Mouse (Mus musculus): ENCODE results near the gene Tmem163. TPM values are rescaled to one million over a fixed set of nuclear protein-coding genes. Genes with fewer than 3 reads are reported as not detected.

Gene Tmem163
- polyA plus RNA-seq, 1 experiment from 2014 or later = 50.5 TPM

DNA sequence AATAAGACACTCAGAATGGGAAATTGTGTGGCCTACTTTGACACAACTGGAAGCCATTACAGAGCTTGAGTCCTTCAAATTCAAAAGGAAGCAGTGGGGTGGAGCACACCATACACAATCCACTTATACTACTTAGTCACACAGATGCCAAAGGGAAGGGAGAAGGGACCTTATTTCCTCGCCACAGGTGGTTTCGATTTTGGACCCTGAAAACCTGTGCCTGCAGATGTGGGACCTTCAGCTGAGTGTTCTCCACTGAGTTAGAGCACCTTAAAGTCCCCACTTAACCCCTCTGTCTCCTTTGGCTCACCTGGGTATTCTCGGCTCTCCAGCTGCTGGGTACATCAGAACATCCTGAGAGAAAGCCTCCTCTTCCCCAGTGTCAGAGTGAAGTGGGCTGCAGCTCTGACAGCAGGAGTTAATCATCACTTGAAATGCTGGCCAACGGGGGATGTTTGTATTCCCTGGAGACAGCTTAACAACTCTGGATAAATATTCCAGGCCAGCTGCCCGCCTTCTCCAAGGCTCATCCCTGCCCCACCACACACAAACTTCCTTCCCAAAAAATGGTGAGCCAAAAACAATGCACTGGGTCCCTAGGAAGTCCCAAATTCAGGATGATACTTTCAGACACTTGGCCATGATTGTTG is 234.4 kb downstream of the Tmem163 start:
- no peaks in the 10 kb centered on the region for H3K4me1 ChIP-seq (ENCODE audit: control insufficient read depth, insufficient read depth, low read depth, low read length)
- 49% methylated on average over 5 of the region's 5 CpGs for WGBS
- peaks cover 16% of the 10 kb centered on the region for H3K36me3 ChIP-seq (ENCODE audit: control insufficient read depth, insufficient read depth, low read length)
- H3K4me2 ChIP-seq (ENCODE audit: low read length) = no peak overlapping the region
- peaks cover 4% of the 10 kb centered on the region for H3K9me3 ChIP-seq (ENCODE audit: control insufficient read depth, low read length)
- no peaks in the 10 kb centered on the region for H3K27me3 ChIP-seq (replicated peaks; ENCODE audit: control insufficient read depth, insufficient read depth, low read length)
- no peak for ATAC-seq
- no peak overlapping the region for H3K27ac ChIP-seq (ENCODE audit: low read depth, low read length)
- no peak overlapping the region for H3K4me3 ChIP-seq (ENCODE audit: low read length)
- H3K9ac ChIP-seq (ENCODE audit: low read depth, low read length) = no peak overlapping the region

DNA sequence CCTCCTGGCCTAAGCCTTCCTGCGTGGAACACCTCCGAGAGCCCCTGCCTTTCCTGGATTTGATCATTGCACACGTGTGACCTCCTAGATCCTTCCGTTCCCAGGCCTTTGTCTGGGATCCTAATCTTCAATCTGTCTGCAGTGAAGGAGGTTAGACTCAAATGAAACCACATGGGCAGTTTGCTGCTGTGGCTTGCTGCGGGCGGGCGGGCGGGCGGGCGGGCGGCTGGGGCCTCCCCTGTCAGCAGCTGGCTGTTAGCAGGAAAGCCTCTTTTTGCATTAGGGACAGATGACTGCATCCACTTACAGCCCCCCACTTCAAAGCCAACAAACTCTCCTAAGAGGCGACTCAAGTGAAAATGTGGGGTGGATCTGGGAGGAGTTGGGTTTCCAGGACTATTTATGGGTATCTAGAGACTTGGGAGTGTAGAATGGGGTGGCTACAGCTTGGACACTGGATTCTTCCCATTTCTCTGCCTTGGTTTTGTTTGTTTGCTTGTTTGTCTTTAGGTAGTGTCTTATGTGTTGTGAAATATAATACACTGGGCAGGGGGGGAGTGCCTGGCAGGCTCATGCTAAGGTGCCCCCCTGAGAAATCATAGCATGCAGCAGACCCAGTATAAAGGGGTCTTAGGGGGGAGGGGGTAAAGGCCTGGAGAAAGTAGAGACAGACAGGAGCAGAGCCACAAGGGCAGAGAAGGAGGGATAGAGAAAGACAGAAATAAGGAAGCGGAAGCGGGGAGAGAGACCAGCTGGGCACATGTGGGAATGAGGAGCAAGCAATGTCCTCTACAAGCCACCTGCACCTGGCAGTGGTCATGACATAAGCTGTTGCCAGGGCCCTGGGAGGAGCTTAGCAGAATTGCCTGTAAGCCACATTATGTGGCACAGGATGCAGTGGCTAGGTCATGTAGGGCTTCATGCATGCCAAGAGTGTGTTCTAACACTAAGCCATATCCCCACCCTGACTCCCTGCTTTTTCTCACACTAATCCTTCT is 236.2 kb downstream of the Tmem163 start:
- 0 out of 2 replicates have a peak, but pooled peaks have one; percentile 28 for ATAC-seq
- Histone ChIP-seq H3K27ac (ENCODE audit: low read depth, low read length) (no peak overlapping the region), H3K9me3 (ENCODE audit: control insufficient read depth, low read length) (no peaks in the 10 kb centered on the region), H3K9ac (ENCODE audit: low read depth, low read length) (no peak overlapping the region), H3K36me3 (ENCODE audit: control insufficient read depth, insufficient read depth, low read length) (peaks cover 10% of the 10 kb centered on the region), H3K27me3 (replicated peaks; ENCODE audit: control insufficient read depth, insufficient read depth, low read length) (no peaks in the 10 kb centered on the region), H3K4me1 (ENCODE audit: control insufficient read depth, insufficient read depth, low read depth, low read length) (no peaks in the 10 kb centered on the region), H3K4me3 (ENCODE audit: low read length) (no peak overlapping the region), H3K4me2 (ENCODE audit: low read length) (no peak overlapping the region)
- WGBS = 34% methylated on average over 14 of the region's 14 CpGs

DNA sequence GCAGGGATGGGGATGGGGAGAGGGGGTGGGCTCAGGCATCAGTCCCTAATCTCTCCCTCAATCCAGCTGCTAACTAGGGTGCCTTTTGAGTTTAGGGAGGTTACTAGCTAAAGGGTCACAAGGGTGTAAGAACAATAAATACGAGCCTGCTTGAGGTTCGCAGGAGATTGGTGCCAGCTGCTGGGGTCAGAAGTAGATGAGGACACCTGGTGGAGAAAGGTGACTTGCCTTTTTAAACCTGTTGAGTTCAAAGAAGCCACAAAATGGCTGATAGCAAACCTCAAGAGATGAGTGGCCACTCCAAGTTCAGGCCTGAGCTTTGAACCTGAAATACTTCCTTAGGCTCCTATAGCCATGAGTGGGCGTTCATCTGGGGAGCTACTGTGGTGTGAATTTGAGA is 237.6 kb downstream of the Tmem163 start:
- no peak overlapping the region for H3K4me3 ChIP-seq (ENCODE audit: low read length)
- no peak for ATAC-seq
- H3K27me3 ChIP-seq (replicated peaks; ENCODE audit: control insufficient read depth, insufficient read depth, low read length) = no peaks in the 10 kb centered on the region
- no peaks in the 10 kb centered on the region for H3K9me3 ChIP-seq (ENCODE audit: control insufficient read depth, low read length)
- H3K27ac ChIP-seq (ENCODE audit: low read depth, low read length) = no peak overlapping the region
- WGBS = 80% methylated on average over 3 of the region's 3 CpGs
- H3K9ac ChIP-seq (ENCODE audit: low read depth, low read length) = no peak overlapping the region
- no peaks in the 10 kb centered on the region for H3K4me1 ChIP-seq (ENCODE audit: control insufficient read depth, insufficient read depth, low read depth, low read length)
- H3K36me3 ChIP-seq (ENCODE audit: control insufficient read depth, insufficient read depth, low read length) = 0 out of 2 replicates have a peak, but pooled peaks cover 2% of the 10 kb centered on the region
- H3K4me2 ChIP-seq (ENCODE audit: low read length) = no peak overlapping the region

DNA sequence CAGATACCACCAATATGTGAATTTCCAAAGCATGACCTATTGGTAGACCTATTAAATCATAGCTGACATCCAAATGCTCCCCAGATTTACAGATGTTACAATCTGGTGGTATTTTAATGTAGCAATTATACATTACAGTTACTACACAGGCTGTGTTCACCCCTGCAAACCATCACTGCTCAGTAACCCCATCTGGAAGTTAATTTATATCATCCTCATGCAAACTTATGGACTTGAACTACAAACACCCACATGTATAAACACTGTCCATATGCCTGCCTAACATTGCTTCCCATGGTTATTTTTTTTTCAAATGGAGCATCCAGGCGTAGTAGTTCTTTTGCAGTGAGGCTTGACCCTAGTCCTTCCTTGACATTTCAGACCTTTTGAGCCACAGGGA is 238.3 kb downstream of the Tmem163 start:
- no peak overlapping the region for H3K4me3 ChIP-seq (ENCODE audit: low read length)
- no peaks in the 10 kb centered on the region for H3K27me3 ChIP-seq (replicated peaks; ENCODE audit: control insufficient read depth, insufficient read depth, low read length)
- no peak overlapping the region for H3K4me2 ChIP-seq (ENCODE audit: low read length)
- no peaks in the 10 kb centered on the region for H3K4me1 ChIP-seq (ENCODE audit: control insufficient read depth, insufficient read depth, low read depth, low read length)
- H3K27ac ChIP-seq (ENCODE audit: low read depth, low read length) = no peak overlapping the region
- H3K36me3 ChIP-seq (ENCODE audit: control insufficient read depth, insufficient read depth, low read length) = no peaks in the 10 kb centered on the region
- no peaks in the 10 kb centered on the region for H3K9me3 ChIP-seq (ENCODE audit: control insufficient read depth, low read length)
- no peak for ATAC-seq
- WGBS = 89% methylated on average over 1 of the region's 1 CpGs
- no peak overlapping the region for H3K9ac ChIP-seq (ENCODE audit: low read depth, low read length)

DNA sequence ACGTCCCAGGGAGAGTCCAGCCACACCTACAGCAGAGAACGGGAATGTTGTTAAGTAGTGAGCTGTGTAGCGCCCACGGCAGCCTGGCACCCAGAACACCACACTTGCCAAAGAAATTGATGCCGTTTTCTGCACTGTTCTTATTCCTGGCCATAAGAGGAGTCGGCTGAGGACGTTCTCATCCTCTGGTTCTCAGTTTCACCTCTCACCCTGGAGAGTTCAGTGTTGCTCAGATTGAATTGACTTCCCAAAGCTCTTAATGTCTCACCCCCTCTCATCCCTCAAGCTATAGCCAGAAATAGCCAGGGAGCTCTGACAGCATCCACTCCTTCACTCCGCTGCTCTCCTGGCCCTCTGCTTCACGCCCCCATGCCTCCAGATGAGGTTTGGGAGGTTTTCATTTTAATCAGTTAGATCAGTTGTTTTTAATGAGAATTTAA is 239.9 kb downstream of the Tmem163 start:
- WGBS = 80% methylated on average over 9 of the region's 9 CpGs
- H3K9me3 ChIP-seq (ENCODE audit: control insufficient read depth, low read length) = no peaks in the 10 kb centered on the region

DNA sequence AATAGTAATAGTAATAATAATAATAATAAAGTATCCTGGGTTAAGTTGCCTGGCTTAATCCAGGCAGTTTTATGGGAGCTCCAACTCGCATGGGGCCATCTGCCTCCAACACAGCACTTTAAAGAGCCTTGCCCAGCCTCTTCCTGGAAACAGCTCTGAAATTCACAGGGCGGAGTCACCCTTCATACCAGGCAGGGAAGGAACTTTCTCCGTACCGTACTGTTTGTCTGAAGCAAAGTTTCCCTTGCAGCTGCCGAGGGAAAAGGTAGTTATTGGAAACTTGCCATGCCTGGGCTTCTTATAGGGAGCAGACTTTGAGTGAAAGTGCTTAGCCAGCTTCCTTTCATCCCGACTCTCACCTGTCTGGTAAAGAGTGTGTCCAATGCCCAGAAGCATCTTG is 242.3 kb downstream of the Tmem163 start:
- H3K36me3 ChIP-seq (ENCODE audit: control insufficient read depth, insufficient read depth, low read length) = no peaks in the 10 kb centered on the region
- H3K27ac ChIP-seq (ENCODE audit: low read depth, low read length) = no peak overlapping the region
- H3K4me1 ChIP-seq (ENCODE audit: control insufficient read depth, insufficient read depth, low read depth, low read length) = peaks cover 2% of the 10 kb centered on the region; the same call in 1 of the 2 replicates
- no peak for ATAC-seq
- H3K27me3 ChIP-seq (replicated peaks; ENCODE audit: control insufficient read depth, insufficient read depth, low read length) = no peaks in the 10 kb centered on the region
- 89% methylated on average over 6 of the region's 6 CpGs for WGBS
- H3K9me3 ChIP-seq (ENCODE audit: control insufficient read depth, low read length) = no peaks in the 10 kb centered on the region
- no peak overlapping the region for H3K4me3 ChIP-seq (ENCODE audit: low read length)
- H3K9ac ChIP-seq (ENCODE audit: low read depth, low read length) = no peak overlapping the region
- H3K4me2 ChIP-seq (ENCODE audit: low read length) = no peak overlapping the region

More for the DNA sequence above, 239.9 kb downstream of the Tmem163 start:
- no peak overlapping the region for H3K27ac ChIP-seq (ENCODE audit: low read depth, low read length)
- H3K36me3 ChIP-seq (ENCODE audit: control insufficient read depth, insufficient read depth, low read length) = no peaks in the 10 kb centered on the region
- no peak for ATAC-seq
- no peaks in the 10 kb centered on the region for H3K4me1 ChIP-seq (ENCODE audit: control insufficient read depth, insufficient read depth, low read depth, low read length)
- no peak overlapping the region for H3K4me3 ChIP-seq (ENCODE audit: low read length)
- no peak overlapping the region for H3K4me2 ChIP-seq (ENCODE audit: low read length)
- no peak overlapping the region for H3K9ac ChIP-seq (ENCODE audit: low read depth, low read length)
- no peaks in the 10 kb centered on the region for H3K27me3 ChIP-seq (replicated peaks; ENCODE audit: control insufficient read depth, insufficient read depth, low read length)

Other genes with a start within 250 kb of the Tmem163 start
- 0.14 TPM in 1 of 2 replicates, not detected in the other for gene Acmsd, start 49.9 kb upstream of the Tmem163 start, polyA plus RNA-seq (2015; fragmentation: Nextera tagmentation; extraction: Ambion mirVana)
- gene Ccnt2, start 94.6 kb upstream of the Tmem163 start, polyA plus RNA-seq (2015; fragmentation: Nextera tagmentation; extraction: Ambion mirVana) = 75.6 and 84.4 TPM in 2 replicates
- gene Map3k19, start 175.5 kb upstream of the Tmem163 start, polyA plus RNA-seq (2015; fragmentation: Nextera tagmentation; extraction: Ambion mirVana) = 0.84 and 1.1 TPM in 2 replicates
- 20.9 and 21.1 TPM in 2 replicates for gene Rab3gap1, start 189.2 kb upstream of the Tmem163 start, polyA plus RNA-seq (2015; fragmentation: Nextera tagmentation; extraction: Ambion mirVana)